Mouse (Mus musculus) heart, embryonic 11.5 days (tissue): ENCODE measurements around the gene Kcnh6. TPM values are rescaled to one million over a fixed set of nuclear protein-coding genes. Genes with fewer than 3 reads are reported as not detected.

Source experiments
- ATAC-seq: fragments of 200-750 bp; cut with Nextera tagmentation; replicated peaks from 2 replicates; pipeline ENCODE4 v1.8.0; 2017; ENCODE audit warnings: moderate library complexity; ENCODE audit not compliant: insufficient number of reproducible peaks, low FRiP score, low TSS enrichment
- H3K27ac ChIP-seq: fragments of 300-500 bp; sonication (generic); 2 replicates; pipeline ENCODE4 v1.5.1; 2014; ENCODE audit warnings: mild to moderate bottlenecking, low read depth, low read length
- H3K27me3 ChIP-seq: fragments of 300-500 bp; sonication (generic); 2 replicates; pipeline ENCODE4 v1.6.1; 2014; ENCODE audit warnings: mild to moderate bottlenecking, low read length, mixed read lengths; ENCODE audit not compliant: control insufficient read depth, insufficient read depth
- H3K36me3 ChIP-seq: fragments of 300-500 bp; sonication (generic); 2 replicates; pipeline ENCODE4 v1.6.1; 2014; ENCODE audit warnings: mild to moderate bottlenecking, low read length, moderate library complexity, mixed read lengths; ENCODE audit not compliant: control insufficient read depth, insufficient read depth
- H3K4me1 ChIP-seq: fragments of 300-500 bp; sonication (generic); 2 replicates; pipeline ENCODE4 v1.6.1; 2014; ENCODE audit warnings: low read length; ENCODE audit not compliant: control insufficient read depth, insufficient read depth
- H3K4me2 ChIP-seq: fragments of 300-500 bp; sonication (generic); 2 replicates; pipeline ENCODE4 v1.6.1; 2014; ENCODE audit warnings: mild to moderate bottlenecking, moderate library complexity
- H3K4me3 ChIP-seq: fragments of 300-500 bp; sonication (generic); 2 replicates; pipeline ENCODE4 v1.5.1; 2014; ENCODE audit warnings: low read depth, low read length
- H3K9ac ChIP-seq: fragments of 300-500 bp; sonication (generic); 2 replicates; pipeline ENCODE4 v1.6.1; 2014; ENCODE audit warnings: mild to moderate bottlenecking, low read depth, low read length, moderate library complexity
- H3K9me3 ChIP-seq: fragments of 300-500 bp; sonication (generic); replicated peaks from 2 replicates; pipeline ENCODE4 v1.6.1; 2016; ENCODE audit warnings: low read length; ENCODE audit not compliant: control insufficient read depth
- WGBS: fragments of 180-500 bp; shearing (Covaris S2); extraction: QIAGEN DNeasy Blood & Tissue Kit; methylation state at CpG from one replicate; pipeline ENCODE4 v1.1.7; 2014; ENCODE audit not compliant: insufficient replicate concordance; 5-methylcytosine and 5-hydroxymethylcytosine counted together
- polyA plus RNA-seq: library from polyadenylated mRNA; unstranded; fragments of >200 nt; fragmentation: Nextera tagmentation; extraction: Ambion mirVana; gene quantifications from 2 replicates; pipeline ENCODE4 v1.2.1, GENCODE M21; 2014

Kcnh6 gene
- polyA plus RNA-seq, 1 experiment from 2014 or later = 0.40 TPM

DNA sequence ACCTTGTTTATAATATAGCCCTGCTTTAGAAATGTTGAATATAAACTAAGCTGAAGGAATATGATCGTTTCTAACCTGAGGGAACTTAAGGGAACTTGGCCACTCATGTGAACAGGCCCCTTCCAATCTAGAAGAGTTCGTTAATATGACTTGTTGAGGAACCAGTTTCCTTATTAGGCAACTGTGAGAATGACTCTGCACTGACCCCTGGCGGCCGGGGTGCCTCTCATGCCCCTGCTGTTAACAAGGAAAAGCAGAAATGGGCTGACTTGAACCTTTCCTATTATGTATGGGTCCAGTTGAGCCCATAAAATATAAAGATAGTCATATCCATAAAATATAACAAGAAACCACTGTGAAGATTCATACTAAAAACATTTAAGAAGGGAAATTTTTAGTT, 68.4 kb downstream of the Kcnh6 start:
- Histone ChIP-seq H3K9me3 (no peaks in the 10 kb centered on the region), H3K4me3 (no peak overlapping the region), H3K4me2 (no peak overlapping the region), H3K27me3 (no peaks in the 10 kb centered on the region), H3K27ac (no peak overlapping the region), H3K9ac (no peak overlapping the region), H3K4me1 (no peaks in the 10 kb centered on the region), H3K36me3 (peaks cover 7% of the 10 kb centered on the region; the same call in 1 of the 2 replicates)
- no peak for ATAC-seq
- WGBS = 5% methylated on average over 4 of the region's 4 CpGs

Other genes with a start within 250 kb of the Kcnh6 start
- gene Cyb561, start 54.8 kb upstream of the Kcnh6 start, polyA plus RNA-seq = 3.5 and 3.7 TPM in 2 replicates
- 0.52 and 0.59 TPM in 2 replicates for gene Ace, start 40.2 kb upstream of the Kcnh6 start, polyA plus RNA-seq
- not detected in 2 replicates for gene Ace3, start 13.4 kb upstream of the Kcnh6 start, polyA plus RNA-seq
- gene Dcaf7, start 28.7 kb downstream of the Kcnh6 start, polyA plus RNA-seq = 50.5 and 51.8 TPM in 2 replicates
- 9.7 and 11.0 TPM in 2 replicates for gene Taco1, start 57.9 kb downstream of the Kcnh6 start, polyA plus RNA-seq
- gene Map3k3, start 76.5 kb downstream of the Kcnh6 start, polyA plus RNA-seq = 20.8 and 22.2 TPM in 2 replicates
- gene Gm10840, start 152.7 kb downstream of the Kcnh6 start, polyA plus RNA-seq = not detected in 2 replicates
- 145 and 151 TPM in 2 replicates for gene Limd2, start 152.7 kb downstream of the Kcnh6 start, polyA plus RNA-seq
- gene Strada, start 194.0 kb downstream of the Kcnh6 start, polyA plus RNA-seq = 22.4 and 26.6 TPM in 2 replicates
- gene Ccdc47, start 208.2 kb downstream of the Kcnh6 start, polyA plus RNA-seq = 58.9 and 91.1 TPM in 2 replicates
- 45.3 and 58.3 TPM in 2 replicates for gene Ddx42, start 208.8 kb downstream of the Kcnh6 start, polyA plus RNA-seq
- gene Ftsj3, start 248.0 kb downstream of the Kcnh6 start, polyA plus RNA-seq = 45.2 and 46.7 TPM in 2 replicates
- gene Psmc5, start 248.0 kb downstream of the Kcnh6 start, polyA plus RNA-seq = 280 and 294 TPM in 2 replicates